Mouse (Mus musculus) layer of hippocampus, postnatal 36 days (tissue): ENCODE data around the gene Rdh19. TPM values are rescaled to one million over a fixed set of nuclear protein-coding genes. Genes with fewer than 3 reads are reported as not detected.
"Not testable (repeated sequence)": the region's sequence is repeated elsewhere in the genome, so short reads cannot be mapped to it uniquely, and the experiment has no call there.

Experiments used
- DNase-seq, 2 experiments: peaks; one replicate each; pipeline ENCODE4 v3.0.0; 2022
- total RNA-seq, 2 experiments: library from RNA; stranded (reverse); gene quantifications; 2 replicates each; pipeline ENCODE4 v1.2.3; 2021

Gene Rdh19
- total RNA-seq, 2 experiments from 2014 or later = not detected

DNA sequence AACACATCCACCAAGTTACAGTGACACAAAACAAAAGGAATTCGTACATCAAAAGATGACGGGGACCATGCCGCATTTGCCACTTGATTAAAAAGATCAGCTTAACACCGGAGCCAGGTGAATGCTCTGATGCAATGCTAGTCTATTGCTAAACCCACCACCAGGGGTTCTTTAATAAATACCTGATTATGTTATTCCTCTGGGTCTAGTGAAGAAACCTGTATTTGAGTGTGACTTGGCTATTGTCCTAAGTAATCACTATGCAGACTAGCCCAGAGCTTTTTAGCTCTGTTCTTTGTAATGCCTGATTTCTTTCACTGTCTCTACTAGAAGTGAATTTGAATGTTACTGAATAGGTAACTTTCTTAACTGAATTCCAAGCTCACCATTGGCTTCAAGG is 31.3 kb downstream of the Rdh19 start:
- DNase-seq = no peak

DNA sequence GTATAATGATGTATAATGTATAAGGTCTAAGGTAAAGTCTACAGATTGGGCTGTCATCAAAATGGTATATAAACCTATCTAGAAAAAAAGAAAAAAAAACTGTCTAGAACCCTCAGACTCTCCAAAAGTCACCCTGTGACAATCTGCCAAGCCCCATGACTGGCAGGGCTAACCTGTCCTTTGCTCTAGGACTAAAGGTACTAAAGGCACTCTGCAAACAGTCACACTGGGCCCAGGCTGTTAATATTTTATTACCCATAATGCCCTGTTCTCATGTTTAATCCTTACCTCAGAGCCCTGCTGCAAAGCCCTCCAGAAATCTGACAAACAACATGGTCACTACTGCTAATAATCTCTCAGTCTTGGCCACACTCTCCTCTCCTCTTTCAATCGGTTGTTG is 36.8 kb downstream of the Rdh19 start:
- DNase-seq = no peak

DNA sequence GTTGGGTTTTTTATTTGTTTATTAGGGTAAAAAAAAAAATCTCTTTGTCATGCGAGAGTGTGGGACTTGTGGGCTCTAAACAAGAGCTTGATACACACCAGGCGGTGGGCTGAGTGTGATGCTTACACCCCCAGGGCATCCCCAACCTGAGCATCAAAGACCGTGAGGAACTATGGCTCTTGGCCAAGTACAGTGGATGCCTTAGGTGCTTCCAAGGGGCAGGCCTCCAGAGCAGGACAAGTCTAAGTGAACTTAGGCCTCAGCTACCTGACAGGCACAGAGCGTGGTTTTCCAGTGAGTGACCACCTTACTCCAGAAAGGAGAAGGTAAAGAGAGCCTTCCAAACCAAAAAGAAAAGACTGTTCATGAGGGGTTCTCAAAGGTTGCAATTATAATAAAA is 37.2 kb downstream of the Rdh19 start:
- DNase-seq = no peak

DNA sequence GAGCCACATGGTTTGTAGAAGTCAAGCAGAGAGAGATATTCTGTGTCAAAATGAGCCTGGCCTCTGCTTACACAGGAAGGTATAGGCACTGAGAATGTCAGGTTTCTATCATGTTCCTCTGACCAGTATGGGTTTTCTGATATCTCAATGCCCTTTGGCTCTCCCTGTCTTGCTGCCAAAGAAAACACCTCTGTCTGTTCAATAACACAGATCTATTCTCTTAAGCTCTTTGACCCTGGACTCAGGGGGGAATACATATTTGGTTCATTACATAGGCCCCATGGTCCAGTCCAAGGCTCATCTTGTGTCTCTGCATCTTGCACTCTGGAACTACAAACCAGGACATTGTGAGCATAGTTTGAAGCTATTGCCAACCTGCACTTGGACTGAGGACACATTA is 38.9 kb downstream of the Rdh19 start, which contains the start of gene Rdh7:
Rdh7 (minus strand) TSS at position 213 of the 400 bp plus-strand sequence.
- DNase-seq = no peak

DNA sequence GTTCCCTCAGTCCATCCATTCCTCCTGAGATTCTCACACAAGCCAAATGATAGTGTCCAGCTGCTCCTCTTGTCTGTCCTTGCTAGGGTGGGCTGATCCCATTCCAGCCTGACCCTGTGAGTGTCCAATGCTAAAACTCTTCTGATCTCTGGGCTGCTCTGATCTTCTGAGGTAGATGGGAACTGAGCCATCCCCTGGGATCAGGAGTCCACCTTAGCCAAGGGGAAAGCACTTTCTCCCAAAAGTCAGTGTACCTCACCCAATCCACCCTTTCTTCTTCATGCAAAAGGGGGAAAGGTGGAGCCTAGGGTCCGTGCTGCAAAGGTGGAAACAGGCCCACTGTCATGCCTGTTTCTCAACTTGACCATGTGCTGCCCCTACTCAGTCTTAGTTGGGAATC is 41.8 kb downstream of the Rdh19 start:
- DNase-seq = no peak

DNA sequence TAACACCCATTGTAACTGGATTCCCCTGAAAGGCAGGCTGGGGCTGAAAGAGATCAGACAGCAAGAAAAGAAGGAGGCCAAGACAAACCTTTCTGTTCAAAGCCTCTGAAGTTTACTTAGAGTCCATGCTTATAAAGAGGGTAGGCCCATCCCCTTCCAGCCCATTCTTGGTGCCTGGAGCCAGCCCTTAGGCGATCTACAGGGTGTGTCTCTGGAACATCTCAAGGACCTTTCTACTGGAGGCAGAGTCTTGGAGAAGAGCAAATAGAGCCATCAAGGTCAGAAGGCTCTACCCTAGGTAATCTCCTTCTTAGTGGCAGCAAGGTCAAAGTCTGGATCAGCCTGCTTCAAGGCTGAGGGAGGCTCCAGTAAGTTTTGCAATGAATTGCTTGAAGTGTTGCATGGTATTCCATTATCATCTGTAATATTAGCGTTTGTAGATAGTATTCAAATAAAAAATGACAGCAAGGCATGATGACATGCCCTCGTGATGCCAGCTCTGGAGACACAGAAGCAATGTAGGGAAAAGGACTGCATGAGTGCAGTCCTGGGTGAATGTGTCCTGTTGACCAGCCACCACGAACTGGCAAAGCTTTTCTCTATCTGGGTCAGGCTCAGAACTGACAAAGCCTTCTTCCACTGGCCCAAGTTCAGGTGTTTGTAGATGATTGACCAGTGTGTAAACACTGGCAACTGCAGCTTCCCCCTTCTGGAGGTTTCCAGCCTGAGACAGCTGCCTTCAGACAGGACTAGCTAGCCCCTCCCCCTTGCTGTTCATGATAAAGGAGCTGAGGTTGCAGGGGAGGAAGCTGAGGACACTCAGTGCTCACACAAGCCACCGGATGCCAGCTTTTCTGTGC is 43.7 kb downstream of the Rdh19 start:
- DNase-seq = not testable (repeated sequence)

DNA sequence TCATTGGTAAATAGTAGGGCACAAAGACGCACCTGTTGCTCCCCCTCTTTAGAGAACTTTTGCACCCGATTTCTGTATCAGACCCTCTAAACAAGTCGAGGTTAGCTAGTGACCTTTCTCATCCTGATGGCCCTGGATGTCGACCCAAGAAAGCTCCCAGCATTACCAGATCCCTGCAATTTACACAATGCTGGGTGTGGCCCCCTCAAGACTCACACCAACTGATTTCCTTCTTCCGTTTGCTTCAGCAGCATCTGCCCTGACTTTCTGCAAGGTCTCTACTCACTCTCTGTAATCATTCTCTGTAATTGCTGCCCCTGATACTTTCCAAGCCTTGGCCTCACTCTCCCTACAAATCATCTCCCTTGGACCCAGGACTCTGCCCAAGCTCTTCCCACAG is 47.0 kb downstream of the Rdh19 start:
- DNase-seq = no peak

DNA sequence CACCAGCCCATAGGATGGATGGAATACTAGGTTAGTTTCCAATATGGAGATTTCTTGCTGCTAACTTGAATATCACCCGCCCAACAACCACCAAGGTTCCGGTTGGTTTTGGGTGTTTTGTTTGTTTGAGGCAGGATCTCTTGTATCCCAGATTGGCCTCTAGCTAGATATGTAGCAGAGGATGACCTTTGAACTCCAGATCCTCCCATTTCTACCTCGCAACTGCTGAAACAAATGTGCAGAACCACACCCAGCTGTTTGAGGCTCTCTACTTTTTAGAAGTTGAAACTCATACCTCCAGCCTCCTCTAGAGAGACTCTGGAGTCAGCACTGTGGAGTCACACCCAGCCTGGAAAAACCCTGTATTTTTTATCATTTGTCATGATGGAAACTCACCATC is 47.8 kb downstream of the Rdh19 start:
- no peak for DNase-seq

DNA sequence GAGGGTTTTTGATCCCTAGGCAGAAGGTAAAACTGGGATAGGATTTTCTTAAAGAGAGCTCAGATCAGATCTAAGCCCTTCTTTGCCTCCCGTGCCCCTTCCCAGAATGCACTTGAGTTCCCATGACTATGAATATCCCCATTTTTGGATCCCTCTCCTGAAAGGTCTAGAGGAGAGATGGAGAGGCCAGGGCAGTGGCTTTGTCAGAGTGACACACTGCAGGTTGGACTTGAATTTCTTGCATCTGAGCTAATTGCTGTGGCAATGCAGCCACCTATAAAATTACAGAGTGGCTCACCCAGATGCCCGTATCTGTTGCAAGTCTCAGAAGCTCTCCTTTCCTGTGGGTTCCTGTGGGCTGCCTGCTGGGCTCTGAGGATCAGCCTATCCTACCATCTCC is 48.5 kb downstream of the Rdh19 start, which contains the start of gene Sdr9c7:
Sdr9c7 (plus strand) TSS at position 301 of the 400 bp plus-strand sequence.
- no peak for DNase-seq

DNA sequence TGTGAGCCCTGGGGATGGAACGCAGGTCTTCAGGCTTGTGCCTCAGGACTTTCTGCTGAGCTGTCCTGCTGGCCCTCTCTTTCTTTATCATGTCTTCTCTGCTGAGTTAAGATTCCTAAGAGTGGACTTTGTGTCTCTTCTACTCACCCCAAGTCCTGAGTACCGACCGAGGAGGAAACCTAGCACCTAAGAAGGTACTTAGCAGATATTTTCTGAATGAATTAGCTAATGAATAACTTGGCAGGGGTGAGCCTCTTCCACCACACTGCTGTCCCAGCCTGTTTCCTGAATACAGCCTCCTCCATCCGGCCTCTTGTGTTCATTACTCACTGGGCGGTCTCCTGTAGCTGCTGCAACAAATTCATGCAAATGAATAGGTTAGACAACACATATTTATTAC is 50.1 kb downstream of the Rdh19 start:
- no peak for DNase-seq

DNA sequence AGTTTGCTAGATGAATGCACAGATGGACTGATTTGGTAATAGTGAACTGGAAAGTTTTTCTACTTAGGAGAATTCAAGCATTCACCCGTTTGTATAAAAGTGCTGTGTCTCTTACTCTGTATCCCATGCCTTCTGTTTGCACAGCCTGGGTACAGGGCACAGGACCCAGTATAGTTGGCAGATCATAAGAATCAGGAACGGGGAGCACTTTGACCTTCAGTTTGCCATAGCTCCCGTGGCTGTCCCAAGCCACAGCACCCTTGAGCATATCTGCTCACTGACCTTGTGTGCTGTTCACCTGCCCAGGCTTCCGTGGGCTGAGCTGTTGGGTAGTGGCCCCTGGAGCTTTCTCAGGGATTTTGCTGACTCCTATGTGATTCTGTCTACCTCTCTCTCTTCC is 52.0 kb downstream of the Rdh19 start:
- no peak for DNase-seq

DNA sequence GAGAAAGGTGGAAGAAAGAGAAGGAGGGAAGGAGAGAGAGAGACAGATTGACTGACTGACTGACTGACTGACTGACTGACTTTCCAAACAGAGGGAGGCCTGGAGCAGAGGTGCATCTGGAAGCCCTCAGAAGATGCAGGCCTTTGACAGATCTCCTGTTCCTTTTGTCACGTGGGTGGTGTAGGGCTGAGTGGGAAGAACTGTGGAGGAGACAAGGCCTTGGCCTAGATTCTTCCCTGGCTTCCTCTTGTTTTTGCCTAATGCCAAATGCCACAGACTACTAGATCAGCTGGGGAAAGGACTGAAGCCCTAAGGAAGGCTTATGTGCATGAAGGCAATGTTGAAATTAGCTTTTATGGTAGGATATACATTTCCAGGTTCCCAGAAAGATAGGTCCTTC is 53.4 kb downstream of the Rdh19 start:
- no peak for DNase-seq

DNA sequence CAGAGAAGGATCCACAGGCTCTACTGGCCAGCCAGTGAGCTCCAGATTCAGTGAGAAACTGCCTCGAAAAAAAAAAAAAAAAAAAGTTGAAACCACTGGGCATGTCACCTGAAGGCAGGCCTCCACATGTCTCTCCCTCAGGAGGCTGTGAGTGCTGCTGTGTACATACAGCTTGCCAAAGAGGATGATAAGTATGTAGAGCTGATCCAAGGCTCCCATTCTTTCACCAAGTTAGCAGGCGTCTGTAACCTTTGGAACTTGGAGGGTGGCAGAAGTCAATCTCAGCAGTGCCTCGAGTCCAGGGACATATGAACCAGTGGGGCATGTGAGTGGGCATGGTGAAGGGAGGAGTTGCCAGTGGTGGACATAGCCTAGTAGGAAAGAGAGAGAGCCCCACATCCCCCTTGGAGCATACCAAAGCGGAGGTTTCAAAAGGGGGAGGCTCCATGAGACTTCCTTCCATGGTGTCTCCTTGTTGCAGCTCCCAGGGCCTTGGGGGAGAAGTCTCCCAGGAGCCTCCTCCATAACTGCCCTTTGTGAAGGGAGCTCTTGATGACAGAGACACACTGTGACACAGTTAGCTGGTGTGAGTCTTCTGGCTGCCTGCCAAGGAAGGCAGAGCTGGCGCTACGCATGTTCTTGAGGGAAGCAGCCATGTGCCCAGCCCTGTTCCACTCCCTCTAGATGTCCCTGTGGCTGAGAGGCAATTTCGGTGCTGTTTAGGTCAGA is 55.2 kb downstream of the Rdh19 start:
- DNase-seq = no peak

DNA sequence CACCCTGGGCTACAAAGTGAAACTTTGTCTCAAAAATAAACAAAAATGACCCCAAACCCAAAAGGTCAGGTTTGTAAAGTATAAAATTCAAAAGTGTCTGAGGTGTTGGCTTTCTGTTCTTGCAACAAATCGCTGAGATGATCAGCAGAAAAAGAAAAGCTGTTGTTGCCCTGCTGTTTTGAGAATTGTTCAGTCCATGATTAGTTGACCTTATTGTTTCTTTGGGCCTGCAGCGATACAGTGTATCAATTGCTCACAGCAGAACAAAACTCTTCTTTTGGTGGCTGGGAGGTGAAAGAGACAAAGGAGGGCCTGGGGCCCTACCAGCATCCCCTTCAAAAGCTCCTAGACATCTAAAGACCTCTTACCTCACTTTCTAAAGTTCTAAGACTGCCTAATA is 56.4 kb downstream of the Rdh19 start:
- no peak for DNase-seq

DNA sequence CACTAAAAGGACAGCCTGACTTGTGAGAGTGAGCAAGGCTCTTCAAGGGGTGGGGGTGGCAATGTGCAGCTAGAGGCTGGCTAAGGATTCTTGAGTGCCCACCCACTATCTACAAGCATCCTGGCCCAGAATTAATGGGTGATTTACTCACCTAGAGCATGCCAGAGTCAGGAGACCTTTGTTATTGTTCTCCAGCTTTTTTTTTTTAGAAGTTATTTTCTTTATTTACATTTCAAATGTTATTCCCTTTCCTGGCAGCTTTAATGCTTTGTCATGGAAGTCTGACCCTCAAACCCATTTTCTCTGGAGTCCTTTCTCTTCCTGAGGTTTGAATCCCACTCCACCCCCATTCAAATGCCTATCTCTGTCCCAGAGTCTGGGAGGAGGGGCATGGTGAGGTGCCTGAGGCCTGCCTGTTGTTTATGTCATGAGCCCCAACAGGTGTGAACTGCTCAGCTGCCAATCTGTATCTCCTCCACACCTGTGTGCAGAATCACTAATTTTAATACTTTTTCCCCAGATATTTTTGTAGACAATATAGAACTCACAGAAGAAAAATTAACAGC is 57.7 kb downstream of the Rdh19 start:
- DNase-seq = no peak

Other genes with a start within 250 kb of the Rdh19 start
- 100 to 1,000 TPM; 268 to 307 TPM for gene Lrp1, start 228.8 kb upstream of the Rdh19 start, total RNA-seq
- gene Stat6, start 206.9 kb upstream of the Rdh19 start, total RNA-seq = 1 to 10 TPM; 5.1 to 6.2 TPM
- gene Nemp1, start 183.0 kb upstream of the Rdh19 start, total RNA-seq = 1 to 10 TPM; 5.1 to 6.7 TPM
- 10 to 100 TPM; 42.7 to 43.8 TPM for gene Nab2, start 181.4 kb upstream of the Rdh19 start, total RNA-seq
- gene Myo1a, start 144.8 kb upstream of the Rdh19 start, total RNA-seq = 1 to 10 TPM; 1.0 to 1.3 TPM
- gene Tac2, start 125.5 kb upstream of the Rdh19 start, total RNA-seq = 1 to 10 TPM; 3.3 to 6.6 TPM
- gene Zbtb39, start 110.4 kb upstream of the Rdh19 start, total RNA-seq = 10 to 100 TPM; 10.0 to 11.7 TPM
- gene Gpr182, start 98.2 kb upstream of the Rdh19 start, total RNA-seq = 1 to 10 TPM; 1.2 to 1.3 TPM
- under 1 TPM; 0.13 to 0.15 TPM for gene Rdh1, start 90.2 kb upstream of the Rdh19 start, total RNA-seq
- not detected for gene Rdh16f1, start 90.1 kb upstream of the Rdh19 start, total RNA-seq
- gene Rdh9, start 73.5 kb upstream of the Rdh19 start, total RNA-seq = under 1 TPM; 0.30 to 0.53 TPM
- gene Rdh16, start 48.8 kb upstream of the Rdh19 start, total RNA-seq = under 1 TPM; 0.13 to 0.22 TPM
- gene Rdh16f2, start 16.5 kb downstream of the Rdh19 start, total RNA-seq = not detected
- not detected for gene Rdh7, start 38.9 kb downstream of the Rdh19 start, total RNA-seq
- not detected for gene Sdr9c7, start 48.6 kb downstream of the Rdh19 start, total RNA-seq
- not detected for gene Hsd17b6, start 157.7 kb downstream of the Rdh19 start, total RNA-seq
- 1 to 10 TPM; 5.8 to 7.3 TPM for gene Prim1, start 165.2 kb downstream of the Rdh19 start, total RNA-seq
- 100 to 1,000 TPM; 338 to 342 TPM for gene Naca, start 185.6 kb downstream of the Rdh19 start, total RNA-seq
- gene Ptges3, start 209.0 kb downstream of the Rdh19 start, total RNA-seq = 100 to 1,000 TPM; 155 to 157 TPM
- gene Atp5b, start 233.3 kb downstream of the Rdh19 start, total RNA-seq = 1,000 to 10,000 TPM; 1,628 to 1,744 TPM
- gene Baz2a, start 241.6 kb downstream of the Rdh19 start, total RNA-seq = 10 to 100 TPM; 39.9 to 46.8 TPM